Mouse (Mus musculus): ENCODE results near the gene Gpr39. TPM values are rescaled to one million over a fixed set of nuclear protein-coding genes. Genes with fewer than 3 reads are reported as not detected.

Gpr39 gene
- total RNA-seq, 2 experiments from 2014 or later: 0.44 to 0.53 TPM

GRCm38 (mm10) chr1:125912601-125913600 is 236.1 kb downstream of the Gpr39 start, which contains the start of gene Lypd1:
Gene Lypd1 (minus strand): TSS chr1:125913101.
- intact Hi-C loops (cut with DNase I): loop anchor here (10.0 kb wide), 1 partner anchor 492 kb away; no protein-coding TSS in a partner anchor
- no peak for DNase-seq (ENCODE audit: low spot score)

- no peak for DNase-seq (ENCODE audit: low spot score)
- intact Hi-C loops (cut with DNase I): no loop called here
Measured at GRCm38 (mm10) chr1:125920696-125921095, 243.9 kb downstream of the Gpr39 start.

- no peak for DNase-seq (ENCODE audit: low spot score)
- intact Hi-C loops (cut with DNase I): no loop called here
Measured at GRCm38 (mm10) chr1:125923062-125923461, 246.3 kb downstream of the Gpr39 start.

Other genes starting within 250 kb of the Gpr39 start
- gene Actr3, start 241.3 kb upstream of the Gpr39 start, total RNA-seq (2021): 100 to 1,000 TPM; 125 to 136 TPM
- 100 to 1,000 TPM; 119 to 131 TPM for gene Slc35f5, start 116.4 kb upstream of the Gpr39 start, total RNA-seq (2021)
- under 1 TPM; 0.34 to 0.68 TPM for gene Lypd1, start 236.1 kb downstream of the Gpr39 start, total RNA-seq (2021)